Mouse (Mus musculus) liver, embryonic 14.5 days (tissue): Measurements from ENCODE around the gene Tex19.1. TPM values are rescaled to one million over a fixed set of nuclear protein-coding genes. Genes with fewer than 3 reads are reported as not detected.

Experiments
- ATAC-seq: fragments of 200-750 bp; cut with Nextera tagmentation; 2 replicates; pipeline ENCODE4 v1.8.0; 2017; ENCODE audit warnings: moderate number of reproducible peaks, mild to moderate bottlenecking, moderate library complexity; ENCODE audit not compliant: insufficient read depth
- DNase-seq, 3 experiments: peaks; one replicate each; pipeline ENCODE4 v3.0.0-alpha.2; 2012 to 2013; ENCODE audit warnings: low read depth in 3 of 3, low spot score in 3 of 3
- H3K27ac ChIP-seq: fragments of 300-500 bp; sonication (generic); 2 replicates; pipeline ENCODE4 v1.5.1; 2014; ENCODE audit warnings: moderate library complexity, mild to moderate bottlenecking, control low read depth, inconsistent platforms
- H3K27me3 ChIP-seq: fragments of 300-500 bp; sonication (generic); 2 replicates; pipeline ENCODE4 v1.6.1; 2014; ENCODE audit warnings: mild to moderate bottlenecking, low read length, moderate library complexity; ENCODE audit not compliant: control insufficient read depth, insufficient read depth
- H3K36me3 ChIP-seq: fragments of 300-500 bp; sonication (generic); replicated peaks from 2 replicates; pipeline ENCODE4 v1.6.1; 2014; ENCODE audit warnings: low read depth; ENCODE audit not compliant: control insufficient read depth, insufficient read depth
- H3K4me1 ChIP-seq, 2 experiments: fragments of 200-500 bp in 1 of 2; fragments of 300-500 bp in 1 of 2; sonication (generic) in 1 of 2; replicated peaks; 2 replicates each; pipeline ENCODE4 v1.6.1; 2012 to 2014; ENCODE audit warnings: antibody characterized with exemption in 1 of 2, inconsistent platforms in 1 of 2, low read length in 1 of 2; ENCODE audit not compliant: control insufficient read depth in 2 of 2, insufficient read depth in 2 of 2
- H3K4me2 ChIP-seq: fragments of 300-500 bp; sonication (generic); 2 replicates; pipeline ENCODE4 v1.6.1; 2014; ENCODE audit warnings: low read depth, mild to moderate bottlenecking, control low read depth, moderate library complexity
- H3K4me3 ChIP-seq, 2 experiments: fragments of 200-500 bp in 1 of 2; fragments of 300-500 bp in 1 of 2; sonication (generic) in 1 of 2; 2 replicates each; pipeline ENCODE4 v1.5.1; 2012 to 2014; ENCODE audit warnings: low read depth in 2 of 2, low read length in 2 of 2, mild to moderate bottlenecking in 2 of 2, control low read depth in 1 of 2, inconsistent platforms in 1 of 2, moderate library complexity in 1 of 2; ENCODE audit not compliant: insufficient read depth in 1 of 2
- H3K9ac ChIP-seq: fragments of 300-500 bp; sonication (generic); replicated peaks from 2 replicates; pipeline ENCODE4 v1.6.1; 2014; ENCODE audit warnings: mild to moderate bottlenecking, control low read depth, moderate library complexity
- H3K9me3 ChIP-seq: fragments of 300-500 bp; sonication (generic); 2 replicates; pipeline ENCODE4 v1.6.1; 2016; ENCODE audit warnings: low read length, mixed read lengths; ENCODE audit not compliant: control insufficient read depth
- CTCF ChIP-seq: IDR thresholded peaks from 2 replicates; pipeline ENCODE4 v1.5.1; 2016; ENCODE audit warnings: antibody characterized with exemption, low read depth, control low read depth
- EP300 ChIP-seq: IDR thresholded peaks from 2 replicates; pipeline ENCODE4 v1.6.1; 2016; ENCODE audit warnings: antibody characterized with exemption, low read depth
- WGBS: fragments of 180-500 bp; shearing (Covaris S2); extraction: QIAGEN DNeasy Blood & Tissue Kit; methylation state at CpG from one replicate; pipeline ENCODE4 v1.1.7; 2014; ENCODE audit not compliant: insufficient replicate concordance; 5-methylcytosine and 5-hydroxymethylcytosine counted together
- polyA plus RNA-seq, 2 experiments: library from polyadenylated mRNA; depleted of rRNA in 1 of 2; stranded (reverse) in 1 of 2; unstranded in 1 of 2; fragments of >200 nt; fragmentation: Nextera tagmentation in 1 of 2; extraction: Ambion mirVana in 1 of 2; gene quantifications; 2 replicates each; pipeline versions ENCODE4 v1.2.1 to v1.2.3; 2012 to 2014

Gene Tex19.1
- polyA plus RNA-seq, 2 experiments, result 0.08 TPM; not detected in 1

DNA sequence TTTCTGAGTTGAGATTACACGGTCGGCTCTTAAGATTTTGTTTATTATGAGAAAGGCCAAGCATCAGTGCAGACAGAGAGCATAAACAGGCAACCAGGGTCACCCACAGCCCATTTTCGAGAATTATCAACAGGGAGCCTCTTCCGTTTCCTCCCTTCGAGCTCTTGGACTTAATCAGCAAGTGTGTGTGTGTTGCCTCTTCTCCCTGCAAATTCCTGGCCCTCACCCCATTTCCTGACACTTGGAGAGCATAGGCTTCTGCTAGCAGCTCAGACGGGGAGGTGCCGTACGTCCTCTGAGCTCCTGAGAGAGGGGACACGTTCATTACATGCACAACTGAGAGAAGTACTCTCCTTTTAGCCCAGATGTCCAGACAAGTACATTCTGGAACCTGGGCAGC lies 37.9 kb upstream of the Tex19.1 start:
- no peak overlapping the region for H3K27ac ChIP-seq
- no peak overlapping the region for H3K4me2 ChIP-seq
- peaks cover 0 to 3% of the 10 kb centered on the region in 2 experiments; a peak in 1 of 4 replicates for H3K4me1 ChIP-seq
- H3K27me3 ChIP-seq, result no peaks in the 10 kb centered on the region
- no peak for DNase-seq
- H3K9ac ChIP-seq, result no peak overlapping the region
- TF ChIP-seq EP300 (no peak), CTCF (no peak)
- WGBS, result 45% methylated on average over 9 of the region's 9 CpGs
- H3K36me3 ChIP-seq, result no peaks in the 10 kb centered on the region
- H3K4me3 ChIP-seq, result no peak overlapping the region
- ATAC-seq, result no peak
- no peaks in the 10 kb centered on the region for H3K9me3 ChIP-seq

GRCm38 (mm10) chr11:121109986-121110385 lies 36.0 kb upstream of the Tex19.1 start:
- ATAC-seq (no peak), DNase-seq (no peak)
- H3K4me3 ChIP-seq, result no peak overlapping the region
- WGBS, result 26% methylated on average over 2 of the region's 2 CpGs
- H3K9ac ChIP-seq, result no peak overlapping the region
- H3K4me1 ChIP-seq, result peaks cover 0 to 3% of the 10 kb centered on the region in 2 experiments; a peak in 1 of 4 replicates
- no peaks in the 10 kb centered on the region for H3K9me3 ChIP-seq
- no peak overlapping the region for H3K4me2 ChIP-seq
- H3K27me3 ChIP-seq, result no peaks in the 10 kb centered on the region
- TF ChIP-seq CTCF, result no peak
- TF ChIP-seq EP300, result no peak
- no peak overlapping the region for H3K27ac ChIP-seq
- H3K36me3 ChIP-seq, result no peaks in the 10 kb centered on the region

GRCm38 (mm10) chr11:121111051-121111450 lies 34.9 kb upstream of the Tex19.1 start:
- Histone ChIP-seq H3K27ac (no peak overlapping the region), H3K36me3 (no peaks in the 10 kb centered on the region), H3K9me3 (no peaks in the 10 kb centered on the region), H3K27me3 (no peaks in the 10 kb centered on the region), H3K9ac (no peak overlapping the region), H3K4me3 (no peak overlapping the region), H3K4me1 (peaks cover 0 to 3% of the 10 kb centered on the region in 2 experiments; a peak in 1 of 4 replicates), H3K4me2 (no peak overlapping the region)
- ATAC-seq, result no peak
- DNase-seq, result no peak
- TF ChIP-seq EP300 (no peak), CTCF (no peak)
- WGBS, result 53% methylated on average over 3 of the region's 3 CpGs

- no peaks in the 10 kb centered on the region for H3K27me3 ChIP-seq
- no peak overlapping the region for H3K27ac ChIP-seq
- TF ChIP-seq CTCF, result no peak
- TF ChIP-seq EP300, result no peak
- peaks cover 0 to 3% of the 10 kb centered on the region in 2 experiments; a peak in 1 of 4 replicates for H3K4me1 ChIP-seq
- ATAC-seq (no peak), DNase-seq (no peak)
- no peak overlapping the region for H3K4me3 ChIP-seq
- H3K9me3 ChIP-seq, result no peaks in the 10 kb centered on the region
- 53% methylated on average over 1 of the region's 1 CpGs for WGBS
- H3K36me3 ChIP-seq, result no peaks in the 10 kb centered on the region
- no peak overlapping the region for H3K9ac ChIP-seq
- no peak overlapping the region for H3K4me2 ChIP-seq
Measured at GRCm38 (mm10) chr11:121111601-121112000, 34.3 kb upstream of the Tex19.1 start.

DNA sequence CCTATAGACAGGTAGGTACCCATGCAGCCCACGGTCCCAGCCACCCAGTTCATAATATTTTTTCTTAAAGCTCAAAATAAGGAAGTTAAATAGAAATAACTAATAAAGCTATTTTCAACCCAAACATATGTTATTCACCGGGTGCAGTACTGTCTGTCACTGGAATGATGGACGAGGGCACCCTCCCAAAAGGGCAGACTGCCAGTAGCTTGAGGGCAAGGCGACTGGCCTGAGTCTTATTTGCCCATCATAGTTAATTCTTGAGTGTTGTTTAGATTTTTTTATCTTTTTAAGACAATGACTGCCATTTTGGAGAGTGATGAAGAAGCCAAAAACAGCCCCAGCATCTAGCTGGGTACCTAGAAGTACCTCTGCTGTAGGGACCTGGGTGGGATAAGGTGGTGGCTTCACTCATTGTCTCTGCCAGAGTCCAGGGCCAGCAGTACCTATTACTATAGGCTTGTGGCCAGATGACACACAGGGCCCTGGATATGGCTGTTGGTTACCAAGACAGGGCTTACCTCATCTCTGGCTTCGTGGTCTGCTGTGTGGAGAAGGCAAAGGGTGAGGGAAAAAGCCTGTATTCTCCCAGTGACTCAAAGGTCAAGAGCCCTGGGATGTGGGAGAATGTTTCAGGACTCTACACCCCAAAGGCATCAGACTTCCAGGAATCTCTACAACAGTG lies 33.7 kb upstream of the Tex19.1 start:
- H3K4me3 ChIP-seq, result no peak overlapping the region
- DNase-seq, result no peak
- 57% methylated on average over 5 of the region's 5 CpGs for WGBS
- H3K9ac ChIP-seq, result no peak overlapping the region
- no peak for ATAC-seq
- no peak overlapping the region for H3K27ac ChIP-seq
- H3K4me1 ChIP-seq, result peaks cover 0 to 3% of the 10 kb centered on the region in 2 experiments; a peak in 1 of 4 replicates
- H3K27me3 ChIP-seq, result no peaks in the 10 kb centered on the region
- H3K4me2 ChIP-seq, result no peak overlapping the region
- H3K9me3 ChIP-seq, result no peaks in the 10 kb centered on the region
- TF ChIP-seq EP300, result no peak
- TF ChIP-seq CTCF, result no peak
- H3K36me3 ChIP-seq, result no peaks in the 10 kb centered on the region
